Mouse (Mus musculus): Measurements from ENCODE around the gene Gm20388.

DNA sequence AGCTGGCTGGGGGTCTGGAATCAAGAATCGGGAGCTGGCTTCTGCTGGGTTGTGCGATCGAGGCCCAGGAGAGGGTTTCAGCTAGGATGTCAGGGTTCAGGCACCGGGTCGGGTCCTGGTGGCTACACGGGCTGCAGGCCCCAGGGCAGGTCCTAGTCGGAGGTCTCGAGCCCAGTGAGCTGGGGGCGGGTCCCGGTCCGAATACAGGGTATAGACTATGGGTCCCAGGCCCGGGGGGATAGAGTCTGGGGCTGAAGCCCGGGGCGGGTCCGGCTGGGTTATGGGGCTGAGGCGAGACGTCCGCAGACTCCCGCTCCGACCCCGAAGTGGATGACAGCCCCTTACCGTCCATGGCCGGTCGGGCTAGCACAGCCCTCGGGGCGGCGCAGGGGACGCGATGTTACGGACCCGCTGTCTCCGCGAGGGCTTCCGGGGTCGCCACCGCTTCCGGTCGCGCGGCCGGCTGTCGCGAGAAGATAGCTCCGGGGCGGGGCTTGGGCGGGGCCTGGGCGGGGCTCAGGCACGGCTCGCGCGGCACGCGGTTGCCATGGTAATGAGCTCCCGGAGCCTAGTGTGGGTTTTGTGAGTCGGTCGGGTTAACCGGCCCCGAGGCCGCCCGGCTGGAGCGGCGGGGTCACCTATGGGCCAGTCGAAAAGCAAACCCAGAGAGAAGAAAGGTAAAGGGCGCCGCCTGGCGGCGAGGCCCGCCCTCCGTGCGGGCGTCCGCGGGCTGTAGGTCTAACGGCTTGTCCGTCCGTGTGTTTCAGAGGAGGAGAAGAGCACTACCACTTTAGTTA lies 3301.9 kb downstream of the Gm20388 start, which contains the start of the genes Chmp1a and Spata33:
- no peak for TF ChIP-seq CTCF (IDR thresholded peaks at IDR 0.05; ENCODE audit: extremely low read depth, insufficient read depth, low read length)
- peak; percentile 64; the same call in 1 of the 2 replicates for TF ChIP-seq POLR2A (IDR thresholded peaks at IDR 0.05; ENCODE audit: extremely low read depth, insufficient read depth, low read length)

Measured in cortical plate, adult 2 months (tissue).